Mouse (Mus musculus) intestine, postnatal 0 days (tissue): ENCODE results near the gene Tpbg. TPM values are rescaled to one million over a fixed set of nuclear protein-coding genes. Genes with fewer than 3 reads are reported as not detected.
"Not testable (repeated sequence)": the region's sequence is repeated elsewhere in the genome, so short reads cannot be mapped to it uniquely, and the experiment has no call there.

Experiments
- ATAC-seq: fragments of 200-750 bp; cut with Nextera tagmentation; 2 replicates; pipeline ENCODE4 v1.8.0; 2017; ENCODE audit warnings: mild to moderate bottlenecking, moderate TSS enrichment, moderate library complexity
- H3K27ac ChIP-seq: fragments of 300-500 bp; sonication (generic); 2 replicates; pipeline ENCODE4 v1.5.1; 2014; ENCODE audit warnings: mild to moderate bottlenecking, low read depth, low read length, moderate library complexity
- H3K27me3 ChIP-seq: fragments of 300-500 bp; sonication (generic); replicated peaks from 2 replicates; pipeline ENCODE4 v1.6.1; 2014; ENCODE audit warnings: low read length, mixed read lengths; ENCODE audit not compliant: control insufficient read depth, insufficient read depth
- H3K36me3 ChIP-seq: fragments of 300-500 bp; sonication (generic); 2 replicates; pipeline ENCODE4 v1.6.1; 2014; ENCODE audit warnings: mild to moderate bottlenecking, moderate library complexity; ENCODE audit not compliant: control insufficient read depth, insufficient read depth
- H3K4me1 ChIP-seq: fragments of 300-500 bp; sonication (generic); replicated peaks from 2 replicates; pipeline ENCODE4 v1.6.1; 2014; ENCODE audit warnings: antibody characterized with exemption, low read length, mixed read lengths; ENCODE audit not compliant: control insufficient read depth, insufficient read depth
- H3K4me2 ChIP-seq: fragments of 300-500 bp; sonication (generic); replicated peaks from 2 replicates; pipeline ENCODE4 v1.6.1; 2014; ENCODE audit warnings: low read depth, mild to moderate bottlenecking, moderate library complexity
- H3K4me3 ChIP-seq: fragments of 300-500 bp; sonication (generic); 2 replicates; pipeline ENCODE4 v1.5.1; 2014; ENCODE audit warnings: low read depth, low read length
- H3K9ac ChIP-seq: fragments of 300-500 bp; sonication (generic); 2 replicates; pipeline ENCODE4 v1.6.1; 2014; ENCODE audit warnings: mild to moderate bottlenecking, low read depth, low read length
- H3K9me3 ChIP-seq: fragments of 300-500 bp; sonication (generic); 2 replicates; pipeline ENCODE4 v1.6.1; 2016; ENCODE audit warnings: mixed run types; ENCODE audit not compliant: control insufficient read depth
- CTCF ChIP-seq: sonication (generic); IDR thresholded peaks from 2 replicates; pipeline ENCODE4 v1.5.1; 2016; ENCODE audit warnings: low read depth, mild to moderate bottlenecking, control low read depth, antibody characterized with exemption, moderate library complexity
- WGBS: fragments of 180-500 bp; shearing (Covaris S2); extraction: QIAGEN DNeasy Blood & Tissue Kit; methylation state at CpG from one replicate; pipeline ENCODE4 v1.1.7; 2014; 5-methylcytosine and 5-hydroxymethylcytosine counted together
- polyA plus RNA-seq: library from polyadenylated mRNA; unstranded; fragments of >200 nt; fragmentation: Nextera tagmentation; extraction: Ambion mirVana; gene quantifications from 2 replicates; pipeline ENCODE4 v1.2.1, GENCODE M21; 2015

Gene Tpbg
- 3.9 and 5.2 TPM in 2 replicates for polyA plus RNA-seq

GRCm38 (mm10) chr9:85842351-85843011, at the start of gene Tpbg:
Gene Tpbg (plus strand): TSS chr9:85842380.
- no peaks in the 10 kb centered on the region for H3K36me3 ChIP-seq
- peak within 1 kb of the TSS; percentile 53 for H3K4me3 ChIP-seq
- WGBS, result 1% methylated on average over 38 of the region's 39 CpGs
- TF ChIP-seq CTCF, result no peak
- H3K9ac ChIP-seq, result peak within 1 kb of the TSS; percentile 48
- H3K4me2 ChIP-seq, result peak within 1 kb of the TSS; percentile 97
- H3K9me3 ChIP-seq, result no peaks in the 10 kb centered on the region
- H3K27ac ChIP-seq, result peak within 1 kb of the TSS; percentile 50; the same call in 1 of the 2 replicates
- peaks cover 34% of the 10 kb centered on the region for H3K27me3 ChIP-seq
- ATAC-seq, result peak; percentile 49; the same call in 1 of the 2 replicates
- H3K4me1 ChIP-seq, result no peaks in the 10 kb centered on the region

- not testable (repeated sequence) for H3K27me3 ChIP-seq, H3K9me3 ChIP-seq, H3K9ac ChIP-seq, ATAC-seq, H3K36me3 ChIP-seq, H3K4me1 ChIP-seq, H3K4me3 ChIP-seq, H3K4me2 ChIP-seq, H3K27ac ChIP-seq
- whole genome bisulfite sequencing, result 83% methylated on average over 2 of the region's 2 CpGs
Measured at GRCm38 (mm10) chr9:85801986-85802385, 40.2 kb upstream of the Tpbg start.

- no peak for ATAC-seq
- TF ChIP-seq CTCF, result no peak
- H3K9ac ChIP-seq, result no peak overlapping the region
- H3K27ac ChIP-seq, result no peak overlapping the region
- no peaks in the 10 kb centered on the region for H3K9me3 ChIP-seq
- no peaks in the 10 kb centered on the region for H3K36me3 ChIP-seq
- H3K4me3 ChIP-seq, result no peak overlapping the region
- 83% methylated on average over 4 of the region's 4 CpGs for WGBS
- no peak overlapping the region for H3K4me2 ChIP-seq
- no peaks in the 10 kb centered on the region for H3K4me1 ChIP-seq
- no peaks in the 10 kb centered on the region for H3K27me3 ChIP-seq
Measured at GRCm38 (mm10) chr9:85802563-85802962, 39.6 kb upstream of the Tpbg start.

DNA sequence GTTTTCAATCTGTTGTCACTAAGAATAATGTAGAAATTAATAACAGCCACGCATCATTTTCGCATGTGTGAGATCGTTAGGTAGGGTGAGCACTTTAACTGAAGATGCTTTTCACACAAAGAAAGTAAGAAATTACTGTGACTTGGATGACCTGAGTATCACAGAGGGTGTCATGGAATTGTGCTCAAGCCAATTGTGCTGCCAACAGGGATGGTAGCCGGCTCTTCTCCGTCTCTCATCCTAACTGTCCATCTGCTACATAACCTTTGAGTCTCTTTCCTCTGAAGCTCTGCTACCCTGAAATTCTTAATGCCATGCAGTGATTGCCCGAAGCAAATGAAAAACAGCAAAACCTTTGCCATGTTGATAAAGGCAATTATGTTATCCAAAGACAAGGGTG, 35.8 kb upstream of the Tpbg start:
- H3K4me2 ChIP-seq, result no peak overlapping the region
- TF ChIP-seq CTCF, result no peak
- H3K27me3 ChIP-seq, result no peaks in the 10 kb centered on the region
- no peaks in the 10 kb centered on the region for H3K36me3 ChIP-seq
- ATAC-seq, result no peak
- 94% methylated on average over 6 of the region's 6 CpGs for WGBS
- no peak overlapping the region for H3K9ac ChIP-seq
- H3K4me1 ChIP-seq, result no peaks in the 10 kb centered on the region
- no peaks in the 10 kb centered on the region for H3K9me3 ChIP-seq
- H3K27ac ChIP-seq, result no peak overlapping the region
- no peak overlapping the region for H3K4me3 ChIP-seq

- H3K4me1 ChIP-seq, result no peaks in the 10 kb centered on the region
- no peak overlapping the region for H3K27ac ChIP-seq
- H3K9me3 ChIP-seq, result no peaks in the 10 kb centered on the region
- no peak overlapping the region for H3K4me2 ChIP-seq
- H3K36me3 ChIP-seq, result no peaks in the 10 kb centered on the region
- no peak overlapping the region for H3K4me3 ChIP-seq
- ATAC-seq, result no peak
- TF ChIP-seq CTCF, result no peak
- whole genome bisulfite sequencing, result 80% methylated on average over 3 of the region's 3 CpGs
- no peak overlapping the region for H3K9ac ChIP-seq
- no peaks in the 10 kb centered on the region for H3K27me3 ChIP-seq
Measured at GRCm38 (mm10) chr9:85809246-85809645, 32.9 kb upstream of the Tpbg start.

GRCm38 (mm10) chr9:85820829-85821228, 21.4 kb upstream of the Tpbg start:
- Histone ChIP-seq H3K9ac (no peak overlapping the region), H3K27me3 (no peaks in the 10 kb centered on the region), H3K4me2 (no peak overlapping the region), H3K4me1 (no peaks in the 10 kb centered on the region), H3K36me3 (no peaks in the 10 kb centered on the region), H3K9me3 (no peaks in the 10 kb centered on the region), H3K4me3 (no peak overlapping the region), H3K27ac (no peak overlapping the region)
- ATAC-seq, result no peak
- TF ChIP-seq CTCF, result no peak
- WGBS, result 91% methylated on average over 11 of the region's 11 CpGs
